Mouse (Mus musculus) kidney, embryonic 16.5 days (tissue): Measurements from ENCODE around the gene Tenm2. TPM values are rescaled to one million over a fixed set of nuclear protein-coding genes. Genes with fewer than 3 reads are reported as not detected.
A peak's percentile ranks its signal among the peaks of the same experiment; 100 is the strongest.

Experiments used
- ATAC-seq: fragments of 200-750 bp; cut with Nextera tagmentation; 2 replicates; pipeline ENCODE4 v1.8.0; 2017; ENCODE audit warnings: moderate TSS enrichment; ENCODE audit not compliant: low FRiP score, low TSS enrichment
- H3K27ac ChIP-seq: fragments of 300-500 bp; sonication (generic); 2 replicates; pipeline ENCODE4 v1.5.1; 2014; ENCODE audit warnings: low read length
- H3K27me3 ChIP-seq: fragments of 300-500 bp; sonication (generic); 2 replicates; pipeline ENCODE4 v1.6.1; 2014; ENCODE audit warnings: low read length, control low read depth, mixed read lengths; ENCODE audit not compliant: insufficient read depth
- H3K36me3 ChIP-seq: fragments of 300-500 bp; sonication (generic); 2 replicates; pipeline ENCODE4 v1.6.1; 2014; ENCODE audit warnings: low read length, control low read depth, mixed read lengths; ENCODE audit not compliant: insufficient read depth
- H3K4me1 ChIP-seq: fragments of 300-500 bp; sonication (generic); 2 replicates; pipeline ENCODE4 v1.6.1; 2014; ENCODE audit warnings: low read length, control low read depth, mixed read lengths; ENCODE audit not compliant: insufficient read depth
- H3K4me2 ChIP-seq: fragments of 300-500 bp; sonication (generic); replicated peaks from 2 replicates; pipeline ENCODE4 v1.6.1; 2014; ENCODE audit warnings: low read depth, low read length
- H3K4me3 ChIP-seq: fragments of 300-500 bp; sonication (generic); 2 replicates; pipeline ENCODE4 v1.5.1; 2014; ENCODE audit warnings: mild to moderate bottlenecking, low read length
- H3K9ac ChIP-seq: fragments of 300-500 bp; sonication (generic); replicated peaks from 2 replicates; pipeline ENCODE4 v1.6.1; 2014; ENCODE audit warnings: low read length
- H3K9me3 ChIP-seq: fragments of 300-500 bp; sonication (generic); 2 replicates; pipeline ENCODE4 v1.6.1; 2016; ENCODE audit warnings: low read length, control low read depth
- WGBS: fragments of 180-500 bp; shearing (Covaris S2); extraction: QIAGEN DNeasy Blood & Tissue Kit; methylation state at CpG from one replicate; pipeline ENCODE4 v1.1.7; 2014; 5-methylcytosine and 5-hydroxymethylcytosine counted together
- polyA plus RNA-seq: library from polyadenylated mRNA; unstranded; fragments of >200 nt; fragmentation: Nextera tagmentation; extraction: Ambion mirVana; gene quantifications from 2 replicates; pipeline ENCODE4 v1.2.1, GENCODE M21; 2015

Gene Tenm2
- polyA plus RNA-seq, 1 experiment from 2014 or later = 0.76 TPM

DNA sequence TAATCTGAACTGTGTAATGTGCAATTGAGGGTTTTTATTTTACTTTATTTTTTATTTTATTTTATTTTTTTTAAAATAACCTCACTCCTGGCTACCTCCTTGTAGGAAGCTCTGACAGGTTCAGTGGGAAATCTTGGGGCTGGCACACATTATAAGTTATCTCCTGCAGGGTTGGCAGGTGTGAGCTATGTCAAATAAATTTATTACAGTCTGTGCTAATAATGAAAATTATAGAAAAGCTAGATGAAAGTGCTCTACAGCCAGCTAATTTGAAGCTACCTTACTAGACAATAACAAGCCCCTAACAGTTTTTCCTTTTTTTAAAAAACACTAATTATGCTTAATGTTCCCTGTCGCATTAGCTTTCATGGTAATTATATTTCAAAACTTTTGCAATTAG, 885.5 kb downstream of the Tenm2 start:
- no peak overlapping the region for H3K27ac ChIP-seq
- no peaks in the 10 kb centered on the region for H3K36me3 ChIP-seq
- no peaks in the 10 kb centered on the region for H3K9me3 ChIP-seq
- no peak overlapping the region for H3K4me2 ChIP-seq
- no peak overlapping the region for H3K9ac ChIP-seq
- H3K4me1 ChIP-seq = no peaks in the 10 kb centered on the region
- no peak overlapping the region for H3K4me3 ChIP-seq
- no peaks in the 10 kb centered on the region for H3K27me3 ChIP-seq
- WGBS = 80% methylated on average over 1 of the region's 1 CpGs
- no peak for ATAC-seq

DNA sequence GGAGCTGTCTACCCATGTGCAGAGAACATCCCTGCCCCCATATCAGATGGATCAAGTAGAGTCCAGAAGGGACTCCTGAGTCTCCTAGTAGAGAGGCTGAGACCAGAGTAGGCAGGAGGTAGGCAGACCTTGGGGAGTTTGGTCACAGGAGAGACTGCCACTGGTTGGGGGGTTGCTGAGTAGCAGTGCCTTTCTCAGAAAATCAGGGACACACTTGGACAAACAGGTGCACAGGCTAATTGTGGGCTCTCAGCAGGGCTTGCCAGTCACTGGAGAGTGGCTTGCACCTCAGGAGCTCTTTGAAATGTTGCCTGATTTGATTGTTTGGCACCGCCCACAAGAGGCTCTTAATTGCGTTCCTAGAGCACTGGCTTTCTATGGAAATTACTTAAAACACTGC, 885.9 kb downstream of the Tenm2 start:
- Histone ChIP-seq H3K27ac (no peak overlapping the region), H3K27me3 (no peaks in the 10 kb centered on the region), H3K9me3 (no peaks in the 10 kb centered on the region), H3K9ac (no peak overlapping the region), H3K4me3 (no peak overlapping the region), H3K4me2 (no peak overlapping the region), H3K36me3 (no peaks in the 10 kb centered on the region), H3K4me1 (no peaks in the 10 kb centered on the region)
- no peak for ATAC-seq
- WGBS = 46% methylated on average over 2 of the region's 2 CpGs

DNA sequence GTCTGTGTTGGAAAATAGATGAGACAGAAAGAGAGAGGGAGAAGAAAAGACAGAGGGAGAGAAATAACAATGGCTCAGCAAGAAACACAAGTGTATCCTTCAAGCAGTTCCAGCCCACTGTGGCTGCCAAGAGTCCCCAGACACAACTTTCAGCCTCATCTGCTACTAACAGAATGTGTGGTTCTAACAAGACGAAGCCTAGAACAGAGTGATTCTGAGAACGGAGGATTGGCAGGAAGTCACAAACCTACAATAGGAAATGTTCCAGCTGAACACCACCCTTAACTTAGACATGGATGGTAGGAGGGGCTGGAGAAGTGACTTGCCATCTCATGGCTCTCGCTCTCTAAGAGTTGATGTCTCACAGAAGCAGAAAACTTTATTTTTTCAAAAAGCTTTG, 894.0 kb downstream of the Tenm2 start:
- no peak overlapping the region for H3K9ac ChIP-seq
- no peak overlapping the region for H3K4me2 ChIP-seq
- no peak overlapping the region for H3K27ac ChIP-seq
- WGBS = 89% methylated on average over 3 of the region's 3 CpGs
- no peaks in the 10 kb centered on the region for H3K36me3 ChIP-seq
- ATAC-seq = no peak
- H3K4me3 ChIP-seq = no peak overlapping the region
- no peaks in the 10 kb centered on the region for H3K27me3 ChIP-seq
- no peaks in the 10 kb centered on the region for H3K4me1 ChIP-seq
- H3K9me3 ChIP-seq = 0 out of 2 replicates have a peak, but pooled peaks cover 1% of the 10 kb centered on the region

DNA sequence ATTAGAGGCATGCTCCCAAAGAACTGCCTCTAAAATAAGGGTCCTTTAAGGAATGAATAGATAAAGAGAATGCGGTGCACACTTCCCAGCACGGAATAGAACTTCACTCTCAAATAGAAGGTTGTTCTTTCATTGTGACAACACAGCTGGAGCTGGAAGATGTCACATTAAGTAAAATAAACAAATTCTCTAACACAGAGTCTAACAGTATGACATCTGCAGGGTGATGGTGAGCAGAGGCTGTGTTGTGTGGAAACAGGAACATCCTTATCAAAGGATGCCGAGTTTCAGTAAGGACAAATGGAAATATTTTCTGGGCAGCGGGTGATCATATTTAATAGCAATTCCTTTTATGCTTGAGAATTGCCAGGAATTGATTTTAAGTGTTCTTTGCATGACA, 897.3 kb downstream of the Tenm2 start:
- WGBS = 84% methylated on average over 4 of the region's 4 CpGs
- Histone ChIP-seq H3K4me3 (no peak overlapping the region), H3K9me3 (0 out of 2 replicates have a peak, but pooled peaks cover 4% of the 10 kb centered on the region), H3K27ac (no peak overlapping the region), H3K27me3 (no peaks in the 10 kb centered on the region), H3K4me1 (peaks cover 7% of the 10 kb centered on the region; the same call in 1 of the 2 replicates), H3K36me3 (no peaks in the 10 kb centered on the region), H3K4me2 (no peak overlapping the region), H3K9ac (no peak overlapping the region)
- ATAC-seq = no peak

DNA sequence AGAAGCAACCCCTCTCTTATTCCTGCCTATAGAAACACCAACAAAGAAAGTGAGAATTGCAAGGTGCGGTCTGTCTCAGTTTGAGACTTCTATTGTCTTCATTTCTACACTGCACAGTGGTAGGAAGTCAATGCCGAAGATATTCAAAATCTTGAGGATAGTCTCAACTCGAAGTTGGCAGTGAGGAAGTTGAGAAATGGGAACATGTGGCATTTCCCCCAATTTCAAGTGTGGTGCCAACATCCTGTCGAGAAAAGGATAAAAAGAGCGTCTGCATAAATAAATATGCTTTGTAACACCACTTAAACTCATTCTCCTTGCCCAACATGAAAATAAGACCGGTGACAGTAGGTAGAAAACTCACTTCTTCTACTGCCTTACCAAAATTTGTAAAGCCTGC, 898.7 kb downstream of the Tenm2 start:
- ATAC-seq = no peak
- WGBS = 89% methylated on average over 6 of the region's 6 CpGs
- H3K36me3 ChIP-seq = no peaks in the 10 kb centered on the region
- no peak overlapping the region for H3K9ac ChIP-seq
- H3K27me3 ChIP-seq = no peaks in the 10 kb centered on the region
- peaks cover 7% of the 10 kb centered on the region; the same call in 1 of the 2 replicates for H3K4me1 ChIP-seq
- no peak overlapping the region for H3K4me3 ChIP-seq
- no peak overlapping the region for H3K4me2 ChIP-seq
- H3K9me3 ChIP-seq = 0 out of 2 replicates have a peak, but pooled peaks cover 4% of the 10 kb centered on the region
- H3K27ac ChIP-seq = no peak overlapping the region

DNA sequence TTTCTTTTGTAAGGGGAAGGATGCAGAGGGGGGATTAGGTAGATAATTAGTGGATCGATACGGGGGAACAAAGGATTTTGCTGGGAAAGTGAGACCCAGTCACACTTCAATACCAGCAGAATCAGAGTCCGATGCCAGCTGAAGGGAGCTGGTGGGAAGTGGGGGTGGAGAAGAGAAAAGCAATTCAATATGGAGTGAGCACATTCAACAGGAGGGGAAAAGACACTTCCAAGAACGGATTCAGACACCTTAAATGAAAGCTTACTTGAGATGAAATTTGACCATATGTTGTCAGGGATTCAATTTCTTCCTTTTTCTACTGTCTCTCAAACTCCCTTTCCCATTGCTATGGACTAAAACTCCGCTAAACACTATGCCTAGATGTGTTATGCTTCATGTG, 900.6 kb downstream of the Tenm2 start:
- no peaks in the 10 kb centered on the region for H3K36me3 ChIP-seq
- 0 out of 2 replicates have a peak, but pooled peaks cover 4% of the 10 kb centered on the region for H3K9me3 ChIP-seq
- H3K27me3 ChIP-seq = no peaks in the 10 kb centered on the region
- H3K27ac ChIP-seq = no peak overlapping the region
- no peak overlapping the region for H3K9ac ChIP-seq
- H3K4me1 ChIP-seq = peaks cover 10% of the 10 kb centered on the region; the same call in 1 of the 2 replicates
- H3K4me3 ChIP-seq = no peak overlapping the region
- no peak overlapping the region for H3K4me2 ChIP-seq
- WGBS = 67% methylated on average over 5 of the region's 5 CpGs
- no peak for ATAC-seq

DNA sequence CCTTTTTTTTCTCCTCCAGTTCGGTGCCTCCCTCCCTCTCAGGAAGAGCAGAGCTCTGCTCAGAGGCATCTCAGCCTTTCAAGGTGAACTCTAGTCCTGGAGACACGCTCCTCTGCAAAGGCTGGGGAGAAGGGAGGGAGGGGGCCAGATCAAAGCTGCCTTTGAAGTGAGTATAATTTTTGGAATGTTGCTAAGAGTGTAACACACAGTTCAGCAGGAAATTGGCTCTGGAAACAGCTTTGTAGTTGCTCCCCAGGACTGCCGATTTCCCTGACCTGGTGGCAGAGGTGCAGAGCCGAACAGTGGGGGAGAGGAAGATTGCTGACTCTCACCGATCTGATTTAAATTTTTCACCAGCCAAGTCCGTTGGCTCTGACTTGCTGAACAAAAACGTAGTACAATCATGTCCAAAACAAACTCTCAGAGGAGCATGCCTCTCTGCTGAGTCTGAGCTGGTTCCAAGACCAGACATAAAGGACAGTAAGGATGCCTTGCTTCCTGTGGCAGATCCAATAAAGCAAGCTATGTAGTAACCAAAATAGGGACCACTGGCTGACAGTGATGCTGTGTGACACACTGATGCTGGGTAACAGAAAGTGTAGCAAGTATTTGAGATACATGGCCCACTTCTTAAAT, 901.5 kb downstream of the Tenm2 start:
- 3% methylated on average over 7 of the region's 7 CpGs for WGBS
- ATAC-seq = peak; percentile 61; the same call in 1 of the 2 replicates
- peaks cover 10% of the 10 kb centered on the region; the same call in 1 of the 2 replicates for H3K4me1 ChIP-seq
- no peak overlapping the region for H3K27ac ChIP-seq
- 0 out of 2 replicates have a peak, but pooled peaks cover 4% of the 10 kb centered on the region for H3K9me3 ChIP-seq
- no peaks in the 10 kb centered on the region for H3K36me3 ChIP-seq
- H3K4me2 ChIP-seq = peak overlapping the region; percentile 23; the same call in 1 of the 2 replicates
- no peak overlapping the region for H3K9ac ChIP-seq
- no peak overlapping the region for H3K4me3 ChIP-seq
- no peaks in the 10 kb centered on the region for H3K27me3 ChIP-seq

DNA sequence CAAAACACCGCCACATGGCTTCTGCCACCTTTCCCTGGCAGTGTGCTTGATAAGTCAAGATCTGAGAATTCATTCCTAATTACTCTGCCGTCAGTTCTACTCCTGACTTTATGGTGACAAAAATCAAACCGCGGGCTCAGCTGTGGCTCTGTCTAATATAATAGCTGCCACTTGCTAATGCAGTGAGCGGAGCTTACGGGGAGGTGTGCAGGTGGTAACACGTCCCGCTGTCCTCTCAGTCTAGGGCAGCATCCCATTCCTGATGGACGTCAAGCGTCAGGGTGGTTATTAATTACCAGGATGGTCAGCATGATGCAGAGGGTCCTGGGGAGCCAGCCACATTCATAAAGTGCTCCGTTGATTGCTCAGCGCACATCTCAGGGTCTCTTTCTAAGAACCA, 903.5 kb downstream of the Tenm2 start:
- no peak for ATAC-seq

DNA sequence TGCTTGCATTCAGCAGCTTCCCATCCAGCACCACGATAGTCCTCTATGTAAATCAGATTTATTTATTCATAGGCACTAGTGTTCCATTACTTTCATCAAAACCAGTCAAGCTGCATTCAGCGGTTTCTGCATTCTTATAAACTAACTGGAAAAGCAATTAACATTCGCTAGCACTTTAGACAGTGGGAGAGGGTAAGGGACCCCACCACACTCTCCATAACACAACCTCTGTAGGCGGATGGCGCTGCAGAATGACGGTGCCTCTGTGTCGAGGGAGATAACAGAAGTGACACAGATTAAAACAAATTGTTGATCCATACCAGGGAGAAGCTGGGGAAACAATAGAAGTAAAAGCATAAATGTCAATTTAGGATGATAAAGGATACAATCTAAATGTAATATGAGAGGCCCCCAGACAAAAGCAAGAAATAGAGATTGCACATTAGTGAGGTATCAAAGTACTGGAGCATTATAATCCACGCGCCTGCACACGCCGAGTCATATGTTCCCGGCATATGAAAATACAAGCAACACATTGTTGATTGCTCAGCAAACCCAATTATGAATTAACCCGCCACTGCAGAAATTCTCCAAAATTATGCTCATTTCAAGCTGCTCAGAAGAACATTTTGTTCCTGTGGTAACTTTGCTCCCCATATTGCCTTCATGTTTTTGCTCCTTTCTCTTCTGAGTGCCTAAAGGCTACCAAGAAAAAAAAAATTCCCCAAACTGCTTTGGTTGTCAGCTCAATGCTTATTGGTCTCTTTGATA, 904.2 kb downstream of the Tenm2 start:
- H3K4me1 ChIP-seq = peaks cover 10% of the 10 kb centered on the region; the same call in 1 of the 2 replicates
- H3K27me3 ChIP-seq = no peaks in the 10 kb centered on the region
- H3K36me3 ChIP-seq = no peaks in the 10 kb centered on the region
- no peak overlapping the region for H3K9ac ChIP-seq
- WGBS = 59% methylated on average over 13 of the region's 13 CpGs
- ATAC-seq = no peak
- 0 out of 2 replicates have a peak, but pooled peaks cover under 1% of the 10 kb centered on the region for H3K9me3 ChIP-seq
- no peak overlapping the region for H3K4me2 ChIP-seq
- no peak overlapping the region for H3K27ac ChIP-seq
- no peak overlapping the region for H3K4me3 ChIP-seq

More for the DNA sequence above, 903.5 kb downstream of the Tenm2 start:
- WGBS = 77% methylated on average over 12 of the region's 12 CpGs
- Histone ChIP-seq H3K4me3 (no peak overlapping the region), H3K9ac (no peak overlapping the region), H3K36me3 (no peaks in the 10 kb centered on the region), H3K27me3 (no peaks in the 10 kb centered on the region), H3K9me3 (0 out of 2 replicates have a peak, but pooled peaks cover 4% of the 10 kb centered on the region), H3K4me2 (no peak overlapping the region), H3K27ac (no peak overlapping the region), H3K4me1 (peaks cover 10% of the 10 kb centered on the region; the same call in 1 of the 2 replicates)

DNA sequence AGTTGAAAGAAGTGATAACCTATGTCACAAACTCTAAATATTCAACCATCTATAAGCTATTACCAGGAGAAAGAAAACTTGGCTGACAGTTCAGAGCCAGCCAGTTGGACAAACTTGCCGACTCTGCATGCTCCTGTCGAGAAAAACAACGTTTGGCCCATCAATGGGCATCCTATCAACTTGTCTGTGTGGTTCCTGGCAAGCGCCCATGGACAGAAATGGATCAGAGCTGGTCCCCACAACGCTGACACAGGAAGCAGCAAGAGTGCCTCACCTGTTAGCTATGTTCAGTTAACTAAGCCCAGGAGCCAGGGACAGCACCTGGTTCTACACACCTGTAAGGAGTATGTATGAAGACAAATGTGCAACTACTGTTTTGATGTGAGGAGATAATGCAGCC, 908.5 kb downstream of the Tenm2 start:
- Histone ChIP-seq H3K4me3 (no peak overlapping the region), H3K4me1 (0 out of 2 replicates have a peak, but pooled peaks cover 3% of the 10 kb centered on the region), H3K27me3 (no peaks in the 10 kb centered on the region), H3K36me3 (no peaks in the 10 kb centered on the region), H3K27ac (no peak overlapping the region), H3K9me3 (no peaks in the 10 kb centered on the region), H3K4me2 (no peak overlapping the region), H3K9ac (no peak overlapping the region)
- ATAC-seq = no peak
- WGBS = 83% methylated on average over 5 of the region's 5 CpGs
